Mouse (Mus musculus) hindbrain, embryonic 13.5 days (tissue): Measurements from ENCODE around the gene H2-DMb2. TPM values are rescaled to one million over a fixed set of nuclear protein-coding genes. Genes with fewer than 3 reads are reported as not detected.

Source experiments
- polyA plus RNA-seq: library from polyadenylated mRNA; unstranded; fragments of >200 nt; fragmentation: Nextera tagmentation; extraction: Ambion mirVana; gene quantifications from 2 replicates; pipeline ENCODE4 v1.2.1, GENCODE M21; 2015

H2-DMb2 gene
- polyA plus RNA-seq, 1 experiment from 2014 or later, result 0.27 TPM

Other genes starting within 250 kb of the H2-DMb2 start
- gene Platr17, start 238.2 kb upstream of the H2-DMb2 start, polyA plus RNA-seq, result 0.41 and 0.49 TPM in 2 replicates
- gene Daxx, start 233.9 kb upstream of the H2-DMb2 start, polyA plus RNA-seq, result 48.1 and 54.6 TPM in 2 replicates
- gene Tapbp, start 227.4 kb upstream of the H2-DMb2 start, polyA plus RNA-seq, result 26.8 and 29.2 TPM in 2 replicates
- 16.8 and 18.7 TPM in 2 replicates for gene Zbtb22, start 227.4 kb upstream of the H2-DMb2 start, polyA plus RNA-seq
- gene Rgl2, start 213.8 kb upstream of the H2-DMb2 start, polyA plus RNA-seq, result 56.7 and 56.9 TPM in 2 replicates
- 186 and 199 TPM in 2 replicates for gene Pfdn6, start 203.0 kb upstream of the H2-DMb2 start, polyA plus RNA-seq
- gene Wdr46, start 202.6 kb upstream of the H2-DMb2 start, polyA plus RNA-seq, result 24.3 and 25.2 TPM in 2 replicates
- gene B3galt4, start 191.8 kb upstream of the H2-DMb2 start, polyA plus RNA-seq, result 12.2 TPM in 2 replicates
- 69.6 and 69.9 TPM in 2 replicates for gene Vps52, start 187.5 kb upstream of the H2-DMb2 start, polyA plus RNA-seq
- gene Rps18, start 187.3 kb upstream of the H2-DMb2 start, polyA plus RNA-seq, result 928 and 950 TPM in 2 replicates
- gene H2-K1, start 143.0 kb upstream of the H2-DMb2 start, polyA plus RNA-seq, result 12.2 and 13.0 TPM in 2 replicates
- 19.2 and 21.5 TPM in 2 replicates for gene Ring1, start 118.6 kb upstream of the H2-DMb2 start, polyA plus RNA-seq
- 62.9 and 65.0 TPM in 2 replicates for gene H2-Ke6, start 115.2 kb upstream of the H2-DMb2 start, polyA plus RNA-seq
- gene Slc39a7, start 111.6 kb upstream of the H2-DMb2 start, polyA plus RNA-seq, result 164 and 172 TPM in 2 replicates
- gene Rxrb, start 111.5 kb upstream of the H2-DMb2 start, polyA plus RNA-seq, result 56.8 and 59.2 TPM in 2 replicates
- 3.2 and 3.8 TPM in 2 replicates for gene Col11a2, start 103.9 kb upstream of the H2-DMb2 start, polyA plus RNA-seq
- gene H2-Oa, start 51.0 kb upstream of the H2-DMb2 start, polyA plus RNA-seq, result 0.18 TPM in 1 of 2 replicates, not detected in the other
- gene H2-DMa, start 23.8 kb upstream of the H2-DMb2 start, polyA plus RNA-seq, result 14.4 and 16.9 TPM in 2 replicates
- gene Brd2, start 20.7 kb upstream of the H2-DMb2 start, polyA plus RNA-seq, result 127 and 129 TPM in 2 replicates
- gene H2-DMb1, start 9.8 kb downstream of the H2-DMb2 start, polyA plus RNA-seq, result 0.60 and 0.84 TPM in 2 replicates
- gene Tap1, start 44.2 kb downstream of the H2-DMb2 start, polyA plus RNA-seq, result 1.1 and 1.3 TPM in 2 replicates
- gene Psmb9, start 44.5 kb downstream of the H2-DMb2 start, polyA plus RNA-seq, result 0.89 and 1.5 TPM in 2 replicates
- 2.7 and 3.7 TPM in 2 replicates for gene Psmb8, start 54.4 kb downstream of the H2-DMb2 start, polyA plus RNA-seq
- 2.1 and 2.2 TPM in 2 replicates for gene Tap2, start 60.2 kb downstream of the H2-DMb2 start, polyA plus RNA-seq
- gene H2-Ob, start 95.6 kb downstream of the H2-DMb2 start, polyA plus RNA-seq, result 0.06 TPM in 1 of 2 replicates, not detected in the other
- gene H2-Ab1, start 114.4 kb downstream of the H2-DMb2 start, polyA plus RNA-seq, result 1.2 and 1.9 TPM in 2 replicates
- 0.30 and 0.35 TPM in 2 replicates for gene H2-Aa, start 144.5 kb downstream of the H2-DMb2 start, polyA plus RNA-seq
- 1.5 and 3.4 TPM in 2 replicates for gene H2-Eb1, start 162.6 kb downstream of the H2-DMb2 start, polyA plus RNA-seq
- 0.08 and 0.13 TPM in 2 replicates for gene H2-Eb2, start 182.4 kb downstream of the H2-DMb2 start, polyA plus RNA-seq
- not detected in 2 replicates for gene Btnl2, start 211.5 kb downstream of the H2-DMb2 start, polyA plus RNA-seq
- not detected in 2 replicates for gene Btnl1, start 233.8 kb downstream of the H2-DMb2 start, polyA plus RNA-seq